Mouse (Mus musculus) liver, embryonic 12.5 days (tissue): Measurements from ENCODE around the gene Phactr2. TPM values are rescaled to one million over a fixed set of nuclear protein-coding genes. Genes with fewer than 3 reads are reported as not detected.
A peak's percentile ranks its signal among the peaks of the same experiment; 100 is the strongest.

ENCODE experiments used
- ATAC-seq: fragments of 200-750 bp; cut with Nextera tagmentation; 2 replicates; pipeline ENCODE4 v1.8.0; 2017; ENCODE audit warnings: moderate number of reproducible peaks, mild to moderate bottlenecking, moderate library complexity
- H3K27ac ChIP-seq: fragments of 300-500 bp; sonication (generic); 2 replicates; pipeline ENCODE4 v1.5.1; 2016; ENCODE audit warnings: mild to moderate bottlenecking
- H3K27me3 ChIP-seq: fragments of 300-500 bp; sonication (generic); replicated peaks from 2 replicates; pipeline ENCODE4 v1.6.1; 2016; ENCODE audit warnings: mild to moderate bottlenecking, moderate library complexity
- H3K36me3 ChIP-seq: fragments of 300-500 bp; sonication (generic); 2 replicates; pipeline ENCODE4 v1.6.1; 2016; ENCODE audit warnings: mild to moderate bottlenecking, moderate library complexity
- H3K4me1 ChIP-seq: fragments of 300-500 bp; sonication (generic); 2 replicates; pipeline ENCODE4 v1.6.1; 2016
- H3K4me2 ChIP-seq: fragments of 300-500 bp; sonication (generic); 2 replicates; pipeline ENCODE4 v1.6.1; 2016; ENCODE audit warnings: mild to moderate bottlenecking, moderate library complexity
- H3K4me3 ChIP-seq: fragments of 300-500 bp; sonication (generic); 2 replicates; pipeline ENCODE4 v1.5.1; 2016; ENCODE audit warnings: mild to moderate bottlenecking, moderate library complexity
- H3K9ac ChIP-seq: fragments of 300-500 bp; sonication (generic); 2 replicates; pipeline ENCODE4 v1.6.1; 2016; ENCODE audit warnings: mild to moderate bottlenecking, moderate library complexity
- H3K9me3 ChIP-seq: fragments of 300-500 bp; sonication (generic); replicated peaks from 2 replicates; pipeline ENCODE4 v1.6.1; 2016; ENCODE audit warnings: mild to moderate bottlenecking, moderate library complexity
- WGBS: fragments of 180-500 bp; shearing (Covaris S2); methylation state at CpG from one replicate; pipeline ENCODE4 v1.1.7; 2016; ENCODE audit not compliant: insufficient replicate concordance; 5-methylcytosine and 5-hydroxymethylcytosine counted together
- polyA plus RNA-seq: library from polyadenylated mRNA; unstranded; fragments of >200 nt; fragmentation: Nextera tagmentation; extraction: Ambion mirVana; gene quantifications from 2 replicates; pipeline ENCODE4 v1.2.1, GENCODE M21; 2016

Phactr2 gene
- polyA plus RNA-seq, 1 experiment from 2014 or later, result 10.4 TPM

DNA sequence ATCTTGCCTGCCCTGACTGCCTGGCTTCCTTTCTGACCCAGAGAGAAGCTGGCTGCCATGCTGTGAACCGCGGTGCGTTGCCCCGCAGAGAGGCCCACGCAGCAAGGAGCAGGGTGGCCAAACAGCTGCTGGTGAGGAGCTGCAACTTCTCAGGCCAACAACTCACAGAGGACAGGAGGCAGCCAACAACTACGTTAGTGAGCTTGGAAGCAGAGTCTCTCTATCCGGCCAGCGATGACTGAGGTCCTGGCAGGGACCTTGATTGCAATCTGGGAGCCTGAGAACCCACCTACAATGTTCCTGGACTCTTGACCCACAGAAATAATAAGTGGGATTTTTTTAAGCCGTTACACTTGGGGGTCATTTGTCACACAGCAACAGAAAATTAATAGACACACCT is 49.0 kb downstream of the Phactr2 start:
- no peak overlapping the region for H3K4me3 ChIP-seq
- no peak overlapping the region for H3K4me2 ChIP-seq
- no peaks in the 10 kb centered on the region for H3K36me3 ChIP-seq
- H3K9ac ChIP-seq, result no peak overlapping the region
- no peak overlapping the region for H3K27ac ChIP-seq
- ATAC-seq, result no peak
- no peaks in the 10 kb centered on the region for H3K4me1 ChIP-seq
- 79% methylated on average over 9 of the region's 9 CpGs for WGBS
- no peaks in the 10 kb centered on the region for H3K27me3 ChIP-seq
- no peaks in the 10 kb centered on the region for H3K9me3 ChIP-seq

DNA sequence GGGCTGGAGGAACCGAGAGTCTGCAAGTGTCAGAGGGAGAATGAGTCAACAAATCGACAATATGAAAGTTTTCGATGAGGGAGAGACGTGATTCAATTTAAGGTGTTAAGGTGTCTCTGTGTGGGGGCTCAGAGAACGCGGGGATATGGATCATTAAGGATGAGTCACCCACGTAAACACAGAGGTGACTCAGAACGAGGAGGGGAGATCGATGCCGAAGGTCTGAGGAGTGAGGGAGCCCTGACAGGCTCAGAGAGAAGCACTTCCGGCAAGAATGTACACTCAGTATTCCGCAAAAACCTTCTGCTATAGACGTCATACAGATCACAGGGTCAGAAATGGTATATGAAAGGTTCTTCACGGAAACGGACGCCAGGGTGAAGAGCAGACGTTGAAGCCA is 49.7 kb downstream of the Phactr2 start:
- WGBS, result 72% methylated on average over 17 of the region's 17 CpGs

DNA sequence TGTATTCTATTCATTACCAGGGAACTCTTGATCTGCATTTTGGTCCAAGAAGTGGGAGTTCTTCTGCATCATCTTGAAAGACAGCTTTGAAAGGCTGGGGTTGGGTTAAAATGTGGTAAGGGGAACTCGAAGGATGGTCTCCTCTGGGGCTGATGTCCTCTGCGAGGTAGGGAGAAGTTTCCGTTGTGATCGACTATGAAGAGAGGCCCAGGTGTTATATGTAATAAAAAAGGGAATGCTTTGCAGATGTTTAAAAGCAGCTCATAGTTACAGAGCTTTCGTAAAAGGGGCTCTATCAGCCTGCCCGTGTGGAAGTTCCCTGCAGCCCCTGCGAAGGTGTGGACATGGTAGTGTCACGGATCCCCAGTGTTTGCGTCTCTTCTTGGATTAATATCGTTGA is 50.2 kb downstream of the Phactr2 start:
- Histone ChIP-seq H3K27ac (no peak overlapping the region), H3K9ac (no peak overlapping the region), H3K27me3 (no peaks in the 10 kb centered on the region), H3K36me3 (no peaks in the 10 kb centered on the region), H3K4me1 (no peaks in the 10 kb centered on the region), H3K4me2 (no peak overlapping the region), H3K9me3 (no peaks in the 10 kb centered on the region), H3K4me3 (no peak overlapping the region)
- no peak for ATAC-seq
- 78% methylated on average over 10 of the region's 10 CpGs for WGBS

More for the DNA sequence above, 49.7 kb downstream of the Phactr2 start:
- H3K9me3 ChIP-seq, result no peaks in the 10 kb centered on the region
- no peak overlapping the region for H3K4me3 ChIP-seq
- no peak overlapping the region for H3K9ac ChIP-seq
- no peak for ATAC-seq
- no peaks in the 10 kb centered on the region for H3K36me3 ChIP-seq
- H3K27ac ChIP-seq, result no peak overlapping the region
- no peak overlapping the region for H3K4me2 ChIP-seq
- no peaks in the 10 kb centered on the region for H3K4me1 ChIP-seq
- H3K27me3 ChIP-seq, result no peaks in the 10 kb centered on the region

DNA sequence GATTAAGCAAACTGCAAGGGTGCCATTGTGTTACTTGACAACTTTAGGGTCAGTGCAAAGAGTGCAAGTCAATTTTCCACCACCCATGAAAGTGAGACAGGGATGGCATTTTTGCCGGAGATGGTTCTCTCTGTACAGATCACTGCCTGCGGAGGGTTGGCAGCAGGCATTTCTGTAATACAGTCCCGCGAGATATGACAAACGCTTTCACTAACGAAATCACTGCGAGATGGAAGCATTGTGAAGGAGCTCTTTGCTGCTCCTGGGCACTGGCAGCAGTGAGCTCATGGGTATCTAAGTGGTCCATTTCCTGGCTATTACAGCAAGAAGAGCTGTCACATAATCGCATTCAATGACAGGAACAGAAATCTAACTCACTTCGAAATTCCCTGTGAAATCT is 52.1 kb downstream of the Phactr2 start:
- Histone ChIP-seq H3K9ac (no peak overlapping the region), H3K27me3 (no peaks in the 10 kb centered on the region), H3K9me3 (no peaks in the 10 kb centered on the region), H3K4me3 (no peak overlapping the region), H3K36me3 (no peaks in the 10 kb centered on the region), H3K4me1 (no peaks in the 10 kb centered on the region), H3K4me2 (no peak overlapping the region), H3K27ac (no peak overlapping the region)
- ATAC-seq, result no peak
- 78% methylated on average over 9 of the region's 9 CpGs for WGBS

DNA sequence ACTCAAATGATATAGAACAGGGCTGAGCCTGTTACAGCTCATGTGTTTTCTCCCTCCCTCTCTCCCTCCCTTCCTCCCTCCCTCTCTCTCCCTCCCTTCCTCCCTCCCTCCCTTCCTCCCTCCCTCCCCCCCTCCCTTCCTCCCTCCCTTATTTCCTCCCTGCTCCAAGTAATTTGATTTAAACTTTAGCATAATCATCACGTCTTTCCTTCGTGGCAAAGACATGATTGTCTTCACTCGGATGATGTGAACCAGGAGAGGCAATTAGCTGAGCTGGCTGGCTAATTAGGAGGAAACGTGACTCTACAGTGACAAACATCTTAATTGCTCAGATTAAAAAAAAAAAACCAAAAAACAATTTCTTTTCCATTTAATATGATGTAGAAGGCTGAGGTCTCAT is 55.0 kb downstream of the Phactr2 start:
- no peaks in the 10 kb centered on the region for H3K36me3 ChIP-seq
- no peaks in the 10 kb centered on the region for H3K9me3 ChIP-seq
- no peaks in the 10 kb centered on the region for H3K4me1 ChIP-seq
- H3K4me3 ChIP-seq, result no peak overlapping the region
- no peak overlapping the region for H3K4me2 ChIP-seq
- no peak for ATAC-seq
- H3K27me3 ChIP-seq, result no peaks in the 10 kb centered on the region
- WGBS, result 49% methylated on average over 4 of the region's 4 CpGs
- H3K27ac ChIP-seq, result no peak overlapping the region
- no peak overlapping the region for H3K9ac ChIP-seq

DNA sequence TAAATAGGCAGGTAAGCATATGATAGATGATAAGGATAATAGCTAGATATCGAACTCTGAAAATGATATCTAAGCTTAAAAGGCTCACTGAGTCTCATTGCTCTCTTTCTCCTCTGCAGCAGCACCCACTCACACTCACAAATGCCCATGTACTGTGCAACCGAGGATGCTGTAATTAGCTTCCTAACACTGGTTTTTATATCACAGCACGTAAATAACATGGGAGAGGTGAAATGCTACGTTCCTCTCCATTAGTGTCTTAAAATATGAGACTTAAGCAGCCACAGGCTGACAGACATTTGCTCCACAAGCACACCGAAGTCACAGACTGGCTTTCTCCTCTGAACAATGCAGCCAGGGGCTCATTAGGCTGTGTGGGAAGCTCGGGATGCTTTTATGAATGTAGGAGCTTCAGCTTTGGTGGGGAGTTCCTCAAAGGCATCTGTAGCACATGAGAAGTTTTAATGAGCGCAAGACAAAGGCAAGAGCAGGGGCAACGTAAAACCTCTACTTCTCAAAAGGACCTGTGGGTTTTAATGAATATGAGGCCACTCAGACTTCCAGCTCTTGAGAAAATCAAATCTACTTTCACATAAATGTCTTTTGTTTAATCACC is 58.6 kb downstream of the Phactr2 start:
- no peak overlapping the region for H3K4me2 ChIP-seq
- H3K9ac ChIP-seq, result no peak overlapping the region
- no peaks in the 10 kb centered on the region for H3K9me3 ChIP-seq
- ATAC-seq, result no peak
- no peaks in the 10 kb centered on the region for H3K4me1 ChIP-seq
- H3K27ac ChIP-seq, result no peak overlapping the region
- no peaks in the 10 kb centered on the region for H3K36me3 ChIP-seq
- 66% methylated on average over 8 of the region's 8 CpGs for WGBS
- no peak overlapping the region for H3K4me3 ChIP-seq
- H3K27me3 ChIP-seq, result no peaks in the 10 kb centered on the region

DNA sequence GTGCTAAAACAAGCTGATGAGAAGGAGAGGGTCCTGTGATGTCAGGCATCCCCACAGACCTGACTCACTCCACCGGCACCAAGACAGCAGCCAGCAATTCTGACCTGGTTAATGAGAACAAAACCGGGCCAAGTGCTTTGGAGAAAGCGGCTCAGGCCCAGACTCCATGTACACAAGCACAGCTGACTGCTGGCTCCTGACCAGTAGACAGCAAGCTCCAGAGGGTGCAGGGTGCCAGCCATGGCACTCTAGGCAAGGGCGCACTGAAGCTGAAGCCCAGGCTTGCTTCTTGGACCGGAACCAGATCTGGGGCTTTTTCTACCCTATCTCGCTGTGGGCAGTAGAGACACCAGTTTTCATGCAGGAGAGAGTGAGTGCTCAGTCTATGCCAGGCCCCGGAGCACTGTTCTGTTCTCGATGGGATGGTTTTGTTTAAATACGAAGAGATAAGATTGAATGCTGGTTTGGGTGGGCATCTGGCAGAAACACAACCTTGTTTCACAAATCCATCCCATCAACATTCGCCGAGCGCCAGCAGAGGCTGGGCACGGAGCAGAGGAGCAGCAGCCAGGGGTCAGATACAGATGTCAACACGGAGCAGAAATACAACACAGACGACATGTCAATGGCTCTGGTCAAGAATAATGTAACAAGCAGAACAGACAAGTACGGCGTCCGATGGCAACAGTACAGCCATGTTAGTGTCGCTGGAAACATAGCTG is 61.8 kb downstream of the Phactr2 start:
- Histone ChIP-seq H3K4me3 (no peak overlapping the region), H3K27me3 (no peaks in the 10 kb centered on the region), H3K9ac (no peak overlapping the region), H3K27ac (no peak overlapping the region), H3K4me1 (no peaks in the 10 kb centered on the region), H3K36me3 (no peaks in the 10 kb centered on the region), H3K9me3 (no peaks in the 10 kb centered on the region), H3K4me2 (no peak overlapping the region)
- ATAC-seq, result no peak
- WGBS, result 77% methylated on average over 19 of the region's 19 CpGs

DNA sequence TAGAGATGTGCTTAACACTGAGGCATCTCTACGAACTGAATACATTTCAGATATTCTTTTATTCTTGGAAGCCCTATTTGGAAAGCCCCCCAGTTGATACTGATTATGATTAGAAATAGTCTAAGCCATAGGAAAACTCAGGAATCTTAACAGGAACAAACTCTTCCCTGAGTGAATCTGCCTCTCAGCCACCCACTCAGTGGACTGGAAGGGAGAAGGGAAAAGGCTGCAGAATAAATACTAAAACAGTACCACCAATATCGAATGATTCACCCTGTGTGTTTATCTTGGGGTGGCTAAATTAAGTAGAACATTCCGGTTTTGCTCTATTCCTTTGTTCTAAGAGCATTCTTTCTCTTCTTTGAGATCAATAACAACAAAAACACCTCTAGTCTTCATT is 63.2 kb downstream of the Phactr2 start:
- Histone ChIP-seq H3K9ac (no peak overlapping the region), H3K4me1 (no peaks in the 10 kb centered on the region), H3K27me3 (no peaks in the 10 kb centered on the region), H3K4me2 (no peak overlapping the region), H3K27ac (no peak overlapping the region), H3K9me3 (no peaks in the 10 kb centered on the region), H3K36me3 (no peaks in the 10 kb centered on the region), H3K4me3 (no peak overlapping the region)
- no peak for ATAC-seq
- WGBS, result 58% methylated on average over 3 of the region's 3 CpGs

DNA sequence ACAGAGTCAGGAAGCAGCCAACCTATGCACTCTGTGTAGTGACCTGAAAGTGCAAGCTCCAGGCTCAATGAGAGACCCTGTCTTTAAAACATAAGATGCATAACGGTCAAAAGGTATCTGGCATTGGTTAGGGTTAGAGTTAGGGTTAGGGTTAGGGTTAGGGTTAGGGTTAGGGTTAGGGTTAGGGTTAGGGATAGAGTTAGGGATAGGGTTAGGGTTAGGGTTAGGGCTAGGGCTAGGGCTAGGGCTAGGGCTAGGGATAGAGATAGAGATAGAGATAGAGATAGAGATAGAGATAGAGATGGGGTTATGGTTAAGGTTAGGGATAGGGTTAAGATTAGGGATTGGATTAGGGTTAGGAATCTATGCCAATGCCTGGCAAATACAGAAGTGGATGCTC is 72.2 kb downstream of the Phactr2 start:
- Histone ChIP-seq H3K36me3 (no peaks in the 10 kb centered on the region), H3K9me3 (no peaks in the 10 kb centered on the region), H3K9ac (no peak overlapping the region), H3K4me3 (no peak overlapping the region), H3K4me2 (no peak overlapping the region), H3K27me3 (no peaks in the 10 kb centered on the region), H3K27ac (no peak overlapping the region), H3K4me1 (no peaks in the 10 kb centered on the region)
- ATAC-seq, result no peak
- 45% methylated on average over 1 of the region's 1 CpGs for WGBS

DNA sequence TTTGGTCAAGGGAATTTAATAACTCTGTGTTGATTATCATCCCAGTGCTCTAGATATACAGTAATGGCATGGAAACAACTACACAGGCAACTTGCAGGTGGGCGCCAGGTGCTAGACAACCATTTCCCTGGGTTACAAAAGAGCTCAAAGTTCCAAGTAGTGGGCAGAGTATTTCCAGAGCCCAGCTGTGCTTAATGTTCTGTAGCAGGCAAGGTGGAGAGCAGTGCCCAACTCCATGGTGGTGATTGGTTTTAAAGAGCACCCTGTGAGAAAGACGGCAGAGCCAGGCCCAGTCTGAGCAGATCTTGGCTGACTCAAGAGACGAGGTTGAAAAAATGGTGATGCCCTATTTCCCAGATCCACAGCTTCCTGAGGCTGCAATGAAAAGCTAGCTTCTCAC is 78.5 kb downstream of the Phactr2 start:
- no peak overlapping the region for H3K4me3 ChIP-seq
- 76% methylated on average over 3 of the region's 3 CpGs for WGBS
- no peak for ATAC-seq
- no peaks in the 10 kb centered on the region for H3K4me1 ChIP-seq
- H3K4me2 ChIP-seq, result no peak overlapping the region
- no peaks in the 10 kb centered on the region for H3K36me3 ChIP-seq
- H3K9me3 ChIP-seq, result no peaks in the 10 kb centered on the region
- no peaks in the 10 kb centered on the region for H3K27me3 ChIP-seq
- H3K9ac ChIP-seq, result no peak overlapping the region
- H3K27ac ChIP-seq, result no peak overlapping the region

DNA sequence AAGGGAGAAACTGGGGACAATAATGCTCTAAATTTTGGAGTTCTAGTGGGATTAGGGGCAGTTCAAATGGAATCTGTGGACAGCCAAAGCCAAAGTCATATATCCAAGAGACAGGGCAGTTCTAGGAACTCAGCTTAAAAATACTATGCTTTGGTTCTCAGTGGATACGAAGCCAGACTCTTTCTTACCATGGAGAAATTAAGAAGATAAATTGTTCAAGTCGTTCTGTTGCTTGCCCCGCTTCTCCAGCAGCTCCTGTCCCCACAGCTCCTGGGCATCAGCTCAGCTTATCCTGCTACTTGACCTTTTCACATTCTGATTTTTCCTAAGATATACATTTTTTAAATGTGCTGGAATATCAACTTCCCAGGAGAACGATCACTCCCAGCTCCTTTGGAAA is 80.2 kb downstream of the Phactr2 start:
- H3K4me3 ChIP-seq, result no peak overlapping the region
- no peaks in the 10 kb centered on the region for H3K9me3 ChIP-seq
- H3K4me2 ChIP-seq, result no peak overlapping the region
- ATAC-seq, result no peak
- H3K4me1 ChIP-seq, result no peaks in the 10 kb centered on the region
- H3K27ac ChIP-seq, result no peak overlapping the region
- no peaks in the 10 kb centered on the region for H3K27me3 ChIP-seq
- H3K36me3 ChIP-seq, result no peaks in the 10 kb centered on the region
- H3K9ac ChIP-seq, result no peak overlapping the region
- 63% methylated on average over 4 of the region's 4 CpGs for WGBS

DNA sequence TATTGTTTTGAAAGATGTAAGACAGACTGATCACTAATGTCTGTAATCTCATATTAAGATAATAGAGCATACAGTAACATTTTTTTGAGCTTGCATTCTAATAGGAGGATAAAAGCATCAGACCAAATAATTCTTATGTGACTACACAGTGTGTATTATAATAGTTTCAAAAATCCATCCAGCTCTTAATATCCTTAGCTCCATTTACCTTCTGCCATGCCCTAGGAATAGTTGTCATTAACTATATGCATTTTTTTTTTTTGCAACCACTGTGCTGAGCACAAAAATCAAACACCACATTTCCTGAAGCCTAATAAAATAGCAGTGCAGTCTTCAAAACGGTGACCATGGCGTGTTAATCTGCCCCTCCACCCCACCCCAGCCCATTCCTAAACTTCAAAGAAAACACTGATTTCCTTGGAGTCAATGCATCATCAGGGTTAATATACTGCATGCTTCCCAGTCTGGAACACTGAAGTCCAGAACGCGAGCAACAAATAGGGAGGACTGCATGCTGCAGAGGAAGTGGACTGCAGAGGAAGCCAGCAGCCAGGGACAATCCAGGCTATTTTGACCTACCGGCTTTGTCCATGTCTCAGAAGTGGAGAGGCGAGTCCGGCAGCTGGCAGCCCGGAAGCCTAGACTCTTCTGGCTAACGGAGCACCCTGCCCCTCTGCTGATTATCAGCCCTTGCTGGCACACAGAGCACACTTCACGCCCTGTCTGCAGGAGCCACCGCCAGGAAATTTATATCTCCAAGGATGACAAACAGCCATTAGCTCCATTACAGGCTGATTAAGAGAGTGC is 85.9 kb downstream of the Phactr2 start:
- H3K4me2 ChIP-seq, result peak overlapping the region; percentile 50
- no peaks in the 10 kb centered on the region for H3K9me3 ChIP-seq
- H3K4me3 ChIP-seq, result peak overlapping the region; percentile 26; the same call in 1 of the 2 replicates
- ATAC-seq, result peak; percentile 51; the same call in 1 of the 2 replicates
- no peaks in the 10 kb centered on the region for H3K36me3 ChIP-seq
- H3K9ac ChIP-seq, result 0 out of 2 replicates have a peak overlapping the region, but pooled peaks have one; percentile 19
- H3K27ac ChIP-seq, result peak overlapping the region; percentile 27; the same call in 1 of the 2 replicates
- WGBS, result 11% methylated on average over 11 of the region's 11 CpGs
- peaks cover 7% of the 10 kb centered on the region for H3K4me1 ChIP-seq
- H3K27me3 ChIP-seq, result no peaks in the 10 kb centered on the region
